ENCODE assay signal across 10 mouse cellular contexts in the genomic region with DNA sequence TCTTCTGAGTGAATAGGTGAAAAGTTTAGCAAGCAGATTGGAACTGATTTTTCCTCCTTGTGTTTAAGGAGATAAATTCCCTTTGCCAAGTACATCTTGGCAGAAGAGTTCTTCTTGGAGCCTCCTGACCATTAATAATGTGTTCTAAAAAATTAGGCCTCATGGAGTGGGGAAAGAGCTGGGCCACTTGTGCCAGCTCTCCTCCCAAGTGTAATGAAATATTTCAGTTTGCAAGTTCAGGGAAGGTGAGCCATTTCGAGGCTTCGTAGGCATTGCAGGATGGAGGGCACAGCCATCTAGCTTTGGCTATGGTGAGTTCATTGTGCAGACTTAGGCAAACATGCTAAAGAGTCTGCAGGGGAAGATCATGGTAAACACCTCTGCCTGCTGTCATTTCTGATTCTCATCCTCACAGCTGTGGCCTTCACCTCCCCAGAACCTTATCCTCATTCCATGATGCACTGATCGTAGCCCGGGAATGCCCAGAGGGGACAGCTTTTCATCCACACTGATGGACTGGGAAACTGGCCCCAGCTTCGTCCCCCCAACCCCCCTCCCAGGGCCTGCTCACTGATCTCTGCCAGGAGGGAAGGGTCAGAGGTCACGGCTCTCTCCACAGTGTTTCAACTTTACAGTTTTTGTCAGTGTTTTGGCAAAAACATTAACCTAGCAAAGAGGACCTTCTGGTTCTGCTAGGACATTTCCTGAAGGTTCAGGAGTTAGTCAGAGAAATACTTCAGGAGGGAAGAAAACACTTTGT. TPM values are rescaled to one million over a fixed set of nuclear protein-coding genes. Genes with fewer than 3 reads are reported as not detected.
DNase-seq lines count a peak whose midpoint lies in the region; ATAC-seq and TF ChIP-seq lines count a peak whose summit lies in the region.
"Had no signal": no experiment of that assay in that cellular context is flagged by ENCODE, and none has a peak within 500 bp of the region (broad histone marks: within the 10 kb centered on the region; RNA-seq: fewer than 3 reads in every experiment).

No protein-coding gene starts in this region.

- peak overlapping the region; percentile 41; the same call in 1 of the 2 replicates for H3K27ac ChIP-seq in hindbrain, embryonic 10.5 days
- no peak overlapping the region for H3K27ac ChIP-seq in hindbrain, embryonic 12.5 days
- no peak overlapping the region for H3K27ac ChIP-seq in layer of hippocampus, adult 2 months
- H3K27ac ChIP-seq: forebrain, embryonic 12.5 days; hindbrain, postnatal 0 days had no signal

- H3K9ac ChIP-seq in hindbrain, embryonic 12.5 days = no peak overlapping the region
- H3K9ac ChIP-seq: forebrain, embryonic 12.5 days had no signal

- no peak overlapping the region for H3K4me3 ChIP-seq in hindbrain, embryonic 10.5 days
- no peak overlapping the region for H3K4me3 ChIP-seq in hindbrain, embryonic 12.5 days
- no peak overlapping the region for H3K4me3 ChIP-seq in layer of hippocampus, adult 2 months
- H3K4me3 ChIP-seq: forebrain, embryonic 12.5 days had no signal

- ATAC-seq in hindbrain, embryonic 12.5 days (ENCODE audit: low FRiP score) = no peak
- ATAC-seq in CD4-positive, CD25-positive, alpha-beta regulatory T cell, adult 4 months = no peak
- ATAC-seq: hindbrain, postnatal 0 days had no signal

- H3K27me3 ChIP-seq in hindbrain, embryonic 10.5 days (ENCODE audit: insufficient read depth, poor library complexity, severe bottlenecking) = no peaks in the 10 kb centered on the region
- no peaks in the 10 kb centered on the region for H3K27me3 ChIP-seq in hindbrain, embryonic 12.5 days
- H3K27me3 ChIP-seq: forebrain, embryonic 12.5 days had no signal

- H3K9me3 ChIP-seq in hindbrain, embryonic 10.5 days = no peaks in the 10 kb centered on the region
- no peaks in the 10 kb centered on the region for H3K9me3 ChIP-seq in hindbrain, embryonic 12.5 days (replicated peaks)
- H3K9me3 ChIP-seq: forebrain, embryonic 12.5 days had no signal

- no peak for TF ChIP-seq CTCF in layer of hippocampus, adult 2 months (conservative IDR thresholded peaks at IDR 0.05)

- peak; percentile 61 for DNase-seq in hindbrain, embryonic 10.5 days (ENCODE audit: low spot score)
- peak; percentile 79 for DNase-seq in embryo, embryonic 10 days (ENCODE audit: low spot score)
- DNase-seq in induced T-regulatory cell, adult 2 months (ENCODE audit: low read depth) = peak; percentile 16
- DNase-seq in lung, postnatal 36 days = peak; percentile 36
- DNase-seq in layer of hippocampus, adult 2 months (ENCODE audit: low spot score in 2 of 2) = no peak
- DNase-seq in thymus, postnatal 14 days = no peak

- no peak overlapping the region for H3K4me2 ChIP-seq in hindbrain, embryonic 12.5 days (replicated peaks)
- H3K4me2 ChIP-seq: forebrain, embryonic 12.5 days had no signal

- H3K36me3 ChIP-seq in hindbrain, embryonic 10.5 days = peaks cover 10% of the 10 kb centered on the region
- no peaks in the 10 kb centered on the region for H3K36me3 ChIP-seq in hindbrain, embryonic 12.5 days

- 29% methylated on average over 6 of the region's 6 CpGs for WGBS in hindbrain, embryonic 10.5 days
- WGBS in hindbrain, embryonic 12.5 days = 30% methylated on average over 6 of the region's 6 CpGs

- H3K4me1 ChIP-seq in hindbrain, embryonic 10.5 days (replicated peaks) = peaks cover 70% of the 10 kb centered on the region
- peaks cover 33% of the 10 kb centered on the region for H3K4me1 ChIP-seq in hindbrain, embryonic 12.5 days

RNA-seq across cellular contexts. Expression of a gene that starts 18.6 kb away (rescaled TPM):
- polyA plus RNA-seq in hindbrain, embryonic 10.5 days (2016; fragmentation: Nextera tagmentation; extraction: Ambion mirVana) = 52.3 and 53.2 TPM in 2 replicates
- 68.8 and 78.8 TPM in 2 replicates for polyA plus RNA-seq in hindbrain, embryonic 12.5 days (2016; fragmentation: Nextera tagmentation; extraction: Ambion mirVana)
- polyA plus RNA-seq in CD4-positive, CD25-positive, alpha-beta regulatory T cell, adult 4 months (2017; shearing (Covaris generic)) = 1 to 10 TPM; 1.1 to 5.1 TPM
- total RNA-seq in layer of hippocampus, adult 2 months (2021) = 1 to 10 TPM; 1.4 to 2.3 TPM

RNA-seq across cellular contexts. Expression of a gene that starts 54.0 kb away (rescaled TPM):
- polyA plus RNA-seq in hindbrain, embryonic 10.5 days (2016; fragmentation: Nextera tagmentation; extraction: Ambion mirVana) = 223 and 241 TPM in 2 replicates
- 224 and 235 TPM in 2 replicates for polyA plus RNA-seq in hindbrain, embryonic 12.5 days (2016; fragmentation: Nextera tagmentation; extraction: Ambion mirVana)
- polyA plus RNA-seq in CD4-positive, CD25-positive, alpha-beta regulatory T cell, adult 4 months (2017; shearing (Covaris generic)) = 100 to 1,000 TPM; 100 to 114 TPM
- 10 to 100 TPM; 51.5 to 56.4 TPM for total RNA-seq in layer of hippocampus, adult 2 months (2021)

Comparison
In these comparisons a context has a peak if more than half of its experiments do, and no peak if none do; other contexts are left out.
1. DNase-seq: peak in hindbrain, embryonic 10.5 days (single experiment), embryo, embryonic 10 days (single experiment), induced T-regulatory cell, adult 2 months (single experiment) and lung, postnatal 36 days (single experiment); none in layer of hippocampus, adult 2 months (0 of 2) and thymus, postnatal 14 days (single experiment).